Mouse (Mus musculus) cerebellum, adult 2 months (tissue): ENCODE results near the gene 4931414P19Rik. TPM values are rescaled to one million over a fixed set of nuclear protein-coding genes. Genes with fewer than 3 reads are reported as not detected.

Experiments
- DNase-seq, 2 experiments: peaks; one replicate each; pipeline ENCODE4 v3.0.0; 2021
- H3K27ac ChIP-seq: fragments of 200-500 bp; 2 replicates; pipeline ENCODE4 v1.5.1; 2012; ENCODE audit warnings: low read length, control low read depth, inconsistent platforms; ENCODE audit not compliant: insufficient read depth
- H3K27me3 ChIP-seq: fragments of 200-500 bp; 2 replicates; pipeline ENCODE4 v1.6.1; 2012; ENCODE audit warnings: inconsistent platforms, mild to moderate bottlenecking, low read length, moderate library complexity; ENCODE audit not compliant: control insufficient read depth, insufficient read depth
- H3K4me1 ChIP-seq: fragments of 200-500 bp; 2 replicates; pipeline ENCODE4 v1.6.1; 2011; ENCODE audit warnings: low read length; ENCODE audit not compliant: control insufficient read depth, insufficient read depth
- H3K4me3 ChIP-seq: fragments of 200-500 bp; replicated peaks from 2 replicates; pipeline ENCODE3; 2011; ENCODE audit warnings: mild to moderate bottlenecking, low read depth, low read length, control low read depth; ENCODE audit not compliant: insufficient read depth
- CTCF ChIP-seq: fragments of 200-500 bp; IDR thresholded peaks from 2 replicates; pipeline ENCODE4 v1.5.1; 2011; ENCODE audit warnings: low read depth, mild to moderate bottlenecking, control low read depth, low read length, moderate library complexity, borderline replicate concordance; ENCODE audit not compliant: insufficient read depth
- POLR2A ChIP-seq: fragments of 200-500 bp; IDR thresholded peaks from 2 replicates; pipeline ENCODE4 v1.6.1; 2011; ENCODE audit warnings: low read length, control low read depth, borderline replicate concordance; ENCODE audit not compliant: insufficient read depth
- WGBS: fragments of 180-500 bp; shearing (Covaris S2); methylation state at CpG from one replicate; pipeline ENCODE4 v1.1.7; 2018; 5-methylcytosine and 5-hydroxymethylcytosine counted together
- polyA plus RNA-seq: library from polyadenylated mRNA; depleted of rRNA; stranded (reverse); fragments of >200 nt; gene quantifications from 2 replicates; pipeline ENCODE4 v1.2.3, GENCODE M21; 2012

Gene 4931414P19Rik
- polyA plus RNA-seq, 1 experiment: 4.0 TPM

GRCm38 (mm10) chr14:54607226-54607625 lies 1.4 kb upstream of the 4931414P19Rik start:
- no peak overlapping the region for H3K27ac ChIP-seq
- no peak for DNase-seq
- TF ChIP-seq CTCF: no peak
- no peak for TF ChIP-seq POLR2A
- no peak overlapping the region for H3K4me3 ChIP-seq
- H3K27me3 ChIP-seq: no peaks in the 10 kb centered on the region
- 34% methylated on average over 8 of the region's 8 CpGs for WGBS
- 0 out of 2 replicates have a peak, but pooled peaks cover 4% of the 10 kb centered on the region for H3K4me1 ChIP-seq

DNA sequence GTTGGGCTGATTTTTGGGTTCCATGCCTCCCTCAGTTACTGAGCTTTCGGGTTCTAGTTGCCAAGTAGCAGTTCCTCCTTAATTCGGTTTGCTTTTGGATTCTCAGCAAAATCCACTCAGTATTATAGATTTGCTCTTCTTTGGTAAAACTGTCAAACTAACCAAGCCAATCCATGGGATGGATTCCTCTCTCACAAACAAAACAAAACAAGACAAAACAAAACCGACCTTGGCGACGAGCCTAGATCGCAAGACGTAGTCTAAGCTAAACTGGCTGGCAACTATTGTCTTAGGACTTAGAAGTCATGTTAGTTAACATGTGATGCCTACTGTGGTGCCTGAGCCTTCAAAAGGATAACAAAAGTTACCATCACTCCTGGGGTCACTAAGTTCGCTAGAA lies 2.1 kb downstream of the 4931414P19Rik start:
- no peak for TF ChIP-seq CTCF
- no peak for TF ChIP-seq POLR2A
- Histone ChIP-seq H3K4me3 (peak overlapping the region; percentile 61), H3K27ac (peak overlapping the region; percentile 93), H3K4me1 (0 out of 2 replicates have a peak, but pooled peaks cover 4% of the 10 kb centered on the region), H3K27me3 (no peaks in the 10 kb centered on the region)
- 71% methylated on average over 8 of the region's 8 CpGs for WGBS
- no peak for DNase-seq

DNA sequence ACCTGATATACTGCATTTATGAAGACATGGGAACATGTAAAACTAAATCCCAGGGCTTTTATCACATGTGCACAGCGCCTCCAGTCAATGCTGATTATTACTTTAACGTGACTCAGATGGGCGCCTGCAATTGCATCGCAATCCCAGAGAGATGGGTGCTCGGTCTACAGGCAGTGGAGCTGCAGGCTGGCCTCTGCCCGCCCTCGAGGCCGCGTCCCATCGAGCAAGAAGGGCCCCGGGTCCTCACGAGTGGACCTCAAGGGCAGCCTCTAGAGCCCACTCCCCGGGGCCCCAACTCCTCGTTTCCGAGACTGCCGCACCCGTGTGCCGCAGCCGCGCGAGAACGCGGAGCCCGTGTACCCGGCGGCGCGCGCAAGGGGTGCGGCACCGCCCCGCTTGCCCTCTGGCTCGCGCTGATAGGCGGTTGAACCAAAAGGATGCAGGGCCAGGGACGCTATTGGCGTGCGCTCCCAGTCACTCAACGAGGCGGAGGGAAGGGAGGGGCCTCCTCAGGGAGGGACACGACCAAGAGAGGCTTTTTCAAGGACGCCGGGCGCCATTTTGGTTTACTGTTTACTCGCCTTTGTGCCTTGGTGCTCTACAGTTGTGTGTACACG lies 2.6 kb downstream of the 4931414P19Rik start:
- peak; percentile 96 to 98 for DNase-seq
- Histone ChIP-seq H3K27me3 (no peaks in the 10 kb centered on the region), H3K27ac (peak overlapping the region; percentile 95), H3K4me3 (peak overlapping the region; percentile 71), H3K4me1 (0 out of 2 replicates have a peak, but pooled peaks cover 4% of the 10 kb centered on the region)
- WGBS: under 1% methylated on average over 46 of the region's 46 CpGs
- TF ChIP-seq CTCF: no peak
- TF ChIP-seq POLR2A: peak; percentile 92

GRCm38 (mm10) chr14:54602613-54603012 lies 3.2 kb downstream of the 4931414P19Rik start:
- TF ChIP-seq CTCF: no peak
- no peak for TF ChIP-seq POLR2A
- 0 out of 2 replicates have a peak, but pooled peaks cover 4% of the 10 kb centered on the region for H3K4me1 ChIP-seq
- WGBS: 28% methylated on average over 4 of the region's 4 CpGs
- H3K4me3 ChIP-seq: peak overlapping the region; percentile 71
- H3K27ac ChIP-seq: no peak overlapping the region
- H3K27me3 ChIP-seq: no peaks in the 10 kb centered on the region
- peak in 1 of 2 experiments; percentile 47 for DNase-seq

DNA sequence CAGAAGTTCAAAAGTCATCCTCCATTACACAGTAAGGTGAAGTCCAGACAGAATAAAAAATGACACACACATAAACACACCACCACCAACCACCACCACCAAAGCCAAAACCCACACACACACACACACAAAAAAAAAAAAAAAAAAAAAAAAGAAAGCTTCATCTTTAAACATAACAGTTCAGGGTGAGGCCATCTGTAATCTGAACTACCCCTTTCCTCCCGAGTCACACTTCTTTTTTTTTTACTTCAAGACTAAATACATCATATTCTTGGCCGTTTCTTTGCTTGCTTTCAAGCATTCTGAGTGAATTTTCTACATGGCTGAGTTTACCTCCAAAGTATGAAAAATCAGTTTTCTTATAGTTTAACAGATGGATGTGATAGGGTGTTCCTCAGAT lies 4.2 kb downstream of the 4931414P19Rik start:
- H3K27me3 ChIP-seq: no peaks in the 10 kb centered on the region
- DNase-seq: no peak
- TF ChIP-seq POLR2A (no peak), CTCF (no peak)
- WGBS: 89% methylated on average over 2 of the region's 2 CpGs
- H3K4me1 ChIP-seq: 0 out of 2 replicates have a peak, but pooled peaks cover 4% of the 10 kb centered on the region
- H3K4me3 ChIP-seq: no peak overlapping the region
- H3K27ac ChIP-seq: no peak overlapping the region

DNA sequence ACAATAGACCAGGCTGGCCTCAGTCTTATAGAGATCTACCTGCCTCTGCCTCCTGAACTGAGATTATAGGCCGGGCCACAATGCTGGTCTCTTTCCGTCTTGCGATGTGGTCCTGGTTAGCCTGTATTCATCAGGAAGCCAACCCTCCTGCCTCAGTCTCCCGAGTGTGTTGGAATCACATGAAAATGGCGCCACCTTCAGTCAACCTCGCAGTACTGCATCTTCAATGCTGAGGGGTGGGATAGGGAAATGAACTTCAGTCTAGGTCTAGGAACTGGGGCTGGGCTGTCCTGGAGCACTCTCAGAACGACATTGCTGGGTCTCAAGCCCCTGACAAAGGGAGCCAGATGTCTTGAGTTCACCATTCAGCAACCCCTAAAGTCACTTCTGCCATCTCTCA lies 8.7 kb downstream of the 4931414P19Rik start:
- no peak overlapping the region for H3K4me3 ChIP-seq
- H3K4me1 ChIP-seq: no peaks in the 10 kb centered on the region; the same call in 1 of the 2 replicates
- H3K27me3 ChIP-seq: no peaks in the 10 kb centered on the region
- TF ChIP-seq CTCF (peak; percentile 52; the same call in 1 of the 2 replicates), POLR2A (no peak)
- no peak for DNase-seq
- no peak overlapping the region for H3K27ac ChIP-seq
- WGBS: 82% methylated on average over 7 of the region's 7 CpGs

DNA sequence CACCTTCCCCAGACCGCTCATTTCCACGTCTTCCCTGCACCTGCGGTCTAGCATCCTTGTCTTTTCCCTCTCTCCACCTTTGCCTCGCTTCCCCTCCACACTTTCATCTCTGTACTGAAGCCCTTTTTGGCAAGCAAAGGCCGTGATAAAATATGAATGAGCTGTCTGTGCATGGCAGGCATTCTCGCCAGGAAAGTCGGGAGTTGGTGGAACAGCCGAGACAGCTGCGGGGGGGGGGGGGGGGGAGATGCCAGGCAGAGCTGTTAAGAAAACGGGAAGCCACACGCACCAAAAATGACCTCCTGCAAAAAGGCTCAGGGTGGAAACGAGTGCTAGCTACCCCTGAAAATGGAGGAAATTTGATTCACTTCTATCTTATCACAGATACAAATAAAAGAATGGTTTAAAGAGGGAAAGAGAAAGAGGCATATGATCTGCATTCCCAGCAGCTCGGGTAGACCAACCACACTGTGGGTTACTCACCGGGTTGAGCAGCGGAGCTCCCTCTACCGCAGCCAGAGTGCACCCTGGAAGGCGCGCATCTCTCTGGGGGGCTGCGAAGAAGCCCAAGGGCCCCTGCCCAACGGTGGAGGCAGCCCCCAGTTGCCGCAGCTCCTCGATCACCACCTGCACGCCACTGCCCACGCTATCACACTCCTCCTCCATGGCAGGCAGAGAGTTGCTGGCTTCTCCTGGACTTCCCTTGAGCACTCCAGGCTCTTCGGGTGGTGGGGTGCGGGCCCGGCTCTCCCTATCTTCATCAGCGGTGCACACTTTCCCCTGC lies 11.0 kb downstream of the 4931414P19Rik start:
- Histone ChIP-seq H3K4me3 (no peak overlapping the region), H3K27ac (no peak overlapping the region), H3K27me3 (no peaks in the 10 kb centered on the region), H3K4me1 (no peaks in the 10 kb centered on the region; the same call in 1 of the 2 replicates)
- WGBS: 58% methylated on average over 28 of the region's 28 CpGs
- DNase-seq: no peak
- TF ChIP-seq POLR2A (no peak), CTCF (no peak)
